Mouse (Mus musculus) megakaryocyte, embryonic 14.5 days (primary cell): ENCODE measurements around the gene Creg1.

ENCODE experiments used
- FLI1 ChIP-seq: IDR thresholded peaks from 2 replicates; pipeline ENCODE4 v1.6.1; 2012; ENCODE audit warnings: low read length, inconsistent platforms, mixed read lengths
- GATA1 ChIP-seq: IDR thresholded peaks from 3 replicates; pipeline ENCODE4 v1.6.1; 2012; ENCODE audit warnings: mixed read lengths, low read length, inconsistent platforms, borderline replicate concordance

- TF ChIP-seq GATA1: no peak
- TF ChIP-seq FLI1: no peak
Measured at GRCm38 (mm10) chr1:165790461-165791210, 27.1 kb downstream of the Creg1 start.
